Mouse (Mus musculus): ENCODE results near the gene Gm38431.

DNA sequence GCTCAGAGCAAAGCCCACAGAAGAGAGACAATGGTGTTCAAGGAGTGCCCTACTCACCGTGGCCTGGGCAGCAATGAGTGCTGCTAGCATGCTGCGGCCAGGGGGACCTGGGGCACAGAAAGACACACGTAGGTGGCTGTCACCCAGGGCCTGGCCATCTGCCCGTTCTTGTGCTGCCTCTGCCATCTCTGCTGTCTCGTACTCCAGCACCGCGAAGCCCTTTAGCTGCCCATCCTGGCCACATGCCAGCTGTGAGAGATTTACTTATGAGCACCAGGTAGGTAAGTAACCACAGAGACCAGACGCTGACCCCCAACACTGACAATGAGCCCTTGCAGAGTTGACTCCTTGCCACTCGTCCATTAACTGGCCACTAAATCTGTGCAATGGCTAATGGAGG is 10.7 kb downstream of the Gm38431 start:
- TF ChIP-seq POLR2A (IDR thresholded peaks at IDR 0.05; ENCODE audit: borderline replicate concordance, extremely low read depth, insufficient read depth, insufficient read length, poor library complexity, severe bottlenecking) (no peak), CTCF (IDR thresholded peaks at IDR 0.05; ENCODE audit: borderline replicate concordance, extremely low read depth, insufficient read depth, insufficient read length) (no peak)

All from brain, embryonic 14.5 days (tissue).